Mouse (Mus musculus) bone marrow, adult 2 months (tissue): ENCODE measurements around the gene Thumpd1.

Experiments
- CTCF ChIP-seq: fragments of 200-500 bp; IDR thresholded peaks from 2 replicates; pipeline ENCODE4 v1.5.1; 2011; ENCODE audit warnings: low read length, control low read depth; ENCODE audit not compliant: control insufficient read depth, insufficient read depth
- POLR2A ChIP-seq: fragments of 200-500 bp; IDR thresholded peaks from 2 replicates; pipeline ENCODE4 v1.6.1; 2011; ENCODE audit warnings: low read depth, mild to moderate bottlenecking, control low read depth, low read length, borderline replicate concordance; ENCODE audit not compliant: control insufficient read depth

GRCm38 (mm10) chr7:119748761-119749160 lies 28.2 kb upstream of the Thumpd1 start:
- TF ChIP-seq POLR2A = no peak
- TF ChIP-seq CTCF = no peak
